Comparison of ENCODE assay signal across 8 mouse cellular contexts in genomic region chr8:125385519-125386150, GRCm38 (mm10).
DNase-seq lines count a peak whose midpoint lies in the region; ATAC-seq and TF ChIP-seq lines count a peak whose summit lies in the region.

No protein-coding gene starts in this region.

- ATAC-seq in forebrain, embryonic 15.5 days (replicated peaks) = peak; percentile 89
- peak; percentile 69; the same call in 1 of the 2 replicates for ATAC-seq in lung, embryonic 14.5 days (ENCODE audit: insufficient read depth)

- no peak for TF ChIP-seq CTCF in lung, embryonic 14.5 days (IDR thresholded peaks at IDR 0.05; ENCODE audit: low read depth)

- intact Hi-C loops in heart, postnatal 36 days (cut with DNase I) = loop anchor here (2.0 to 5.0 kb wide), 2 partner anchors 17 to 93 kb away; no protein-coding TSS in a partner anchor

- 7% methylated on average over 6 of the region's 6 CpGs for WGBS in forebrain, embryonic 15.5 days
- WGBS in lung, embryonic 14.5 days = 27% methylated on average over 6 of the region's 6 CpGs

- H3K4me3 ChIP-seq in forebrain, embryonic 15.5 days = no peak overlapping the region
- H3K4me3 ChIP-seq in lung, embryonic 14.5 days (ENCODE audit: low read depth, low read length) = no peak overlapping the region

- H3K4me2 ChIP-seq in forebrain, embryonic 15.5 days (replicated peaks) = no peak overlapping the region
- H3K4me2 ChIP-seq in lung, embryonic 14.5 days = no peak overlapping the region

- no peaks in the 10 kb centered on the region for H3K9me3 ChIP-seq in forebrain, embryonic 15.5 days
- H3K9me3 ChIP-seq in lung, embryonic 14.5 days (ENCODE audit: low read depth, low read length) = no peaks in the 10 kb centered on the region

- DNase-seq in MN1 (ENCODE audit: low spot score) = peak; percentile 92
- peak; percentile 53 for DNase-seq in cerebellum, adult 11-12 months
- peak; percentile 57 to 59 for DNase-seq in heart, postnatal 36 days
- DNase-seq in layer of hippocampus, adult 9-10 months (ENCODE audit: low spot score) = peak; percentile 51
- DNase-seq in lung, embryonic 14.5 days = peak; percentile 67
- peak; percentile 91 for DNase-seq in retina, postnatal 1 day
- DNase-seq in spleen, adult 12 weeks (ENCODE audit: low spot score) = no peak

- no peaks in the 10 kb centered on the region for H3K27me3 ChIP-seq in forebrain, embryonic 15.5 days
- H3K27me3 ChIP-seq in lung, embryonic 14.5 days (ENCODE audit: insufficient read depth, low read length) = no peaks in the 10 kb centered on the region

- H3K36me3 ChIP-seq in forebrain, embryonic 15.5 days = no peaks in the 10 kb centered on the region
- H3K36me3 ChIP-seq in lung, embryonic 14.5 days (ENCODE audit: insufficient read depth) = no peaks in the 10 kb centered on the region

- peaks cover 45% of the 10 kb centered on the region for H3K4me1 ChIP-seq in forebrain, embryonic 15.5 days
- H3K4me1 ChIP-seq in lung, embryonic 14.5 days (ENCODE audit: insufficient read depth) = peaks cover 18% of the 10 kb centered on the region

- H3K27ac ChIP-seq in forebrain, embryonic 15.5 days (replicated peaks) = peak overlapping the region; percentile 78
- no peak overlapping the region for H3K27ac ChIP-seq in lung, embryonic 14.5 days (ENCODE audit: low read depth)

- H3K9ac ChIP-seq in forebrain, embryonic 15.5 days (replicated peaks) = no peak overlapping the region
- no peak overlapping the region for H3K9ac ChIP-seq in lung, embryonic 14.5 days
